Mouse (Mus musculus): Measurements from ENCODE around the gene Leng1. TPM values are rescaled to one million over a fixed set of nuclear protein-coding genes. Genes with fewer than 3 reads are reported as not detected.
A peak's percentile ranks its signal among the peaks of the same experiment; 100 is the strongest.
"Not testable (repeated sequence)": the region's sequence is repeated elsewhere in the genome, so short reads cannot be mapped to it uniquely, and the experiment has no call there.

Gene Leng1
- total and polyA plus RNA-seq, 3 experiments = 5.8 to 8.5 (median 6.7) TPM

- H3K36me3 ChIP-seq (replicated peaks in 1 of 2; ENCODE audit: control insufficient read depth in 1 of 2, insufficient read depth in 1 of 2, low read length in 1 of 2) = peaks cover 38 to 43% of the 10 kb centered on the region in 2 experiments
- peaks cover 2 to 34% of the 10 kb centered on the region in 2 experiments; a peak in 3 of 4 replicates for H3K4me1 ChIP-seq (ENCODE audit: control insufficient read depth in 1 of 2, insufficient read depth in 2 of 2)
- H3K27me3 ChIP-seq (replicated peaks) = no peaks in the 10 kb centered on the region
- H3K79me2 ChIP-seq (replicated peaks; ENCODE audit: control insufficient read depth, extremely low read depth, insufficient read depth, poor library complexity, severe bottlenecking) = peaks cover 30% of the 10 kb centered on the region
- in situ Hi-C loops (cut with MboI; ENCODE audit: low pct_ligation_motif_present, low pct_unique_long_range_greater_than_20kb, low sequenced_read_pairs) = no loop called here
- H3K9me3 ChIP-seq (replicated peaks; ENCODE audit: low read length) = no peaks in the 10 kb centered on the region
- H3K4me2 ChIP-seq (ENCODE audit: insufficient read depth, low read depth, poor library complexity, severe bottlenecking) = peak overlapping the region; percentile 69
- dilution Hi-C loops (cut with MboI; ENCODE audit: extremely low pct_ligation_motif_present, extremely low pct_unique_long_range_greater_than_20kb, low sequenced_read_pairs) = no loop called here
- TF ChIP-seq POLR2AphosphoS2 (IDR thresholded peaks at IDR 0.05; ENCODE audit: low read depth, low read length) (peak; percentile 21; the same call in 1 of the 2 replicates), PAX5 (IDR thresholded peaks at IDR 0.05; ENCODE audit: low read length) (no peak)
- peak overlapping the region; percentile 89 for H3K9ac ChIP-seq (ENCODE audit: insufficient read depth, low read depth)
- DNase-seq (ENCODE audit: extremely low read depth) = peak; percentile 16
- H3K4me3 ChIP-seq (replicated peaks in 1 of 3; ENCODE audit: low read depth in 2 of 3, low read length in 2 of 3, poor library complexity in 1 of 3) = peak overlapping the region; percentile 39 to 98 (median 86)
- H3K27ac ChIP-seq (ENCODE audit: insufficient read depth, low read depth) = peak overlapping the region; percentile 14
Observed at GRCm38 (mm10) chr7:3705911-3706310, 40.3 kb upstream of the Leng1 start.

- dilution Hi-C loops (cut with MboI; ENCODE audit: extremely low pct_ligation_motif_present, extremely low pct_unique_long_range_greater_than_20kb, low sequenced_read_pairs); in situ Hi-C loops (cut with MboI; ENCODE audit: low pct_ligation_motif_present, low pct_unique_long_range_greater_than_20kb, low sequenced_read_pairs); H3K9me3 ChIP-seq (replicated peaks; ENCODE audit: low read length); H3K27me3 ChIP-seq (replicated peaks): not testable (repeated sequence)
- Histone ChIP-seq H3K79me2 (replicated peaks; ENCODE audit: control insufficient read depth, extremely low read depth, insufficient read depth, poor library complexity, severe bottlenecking) (peaks cover 30% of the 10 kb centered on the region), H3K4me2 (ENCODE audit: insufficient read depth, low read depth, poor library complexity, severe bottlenecking) (peak overlapping the region; percentile 69), H3K9ac (ENCODE audit: insufficient read depth, low read depth) (peak overlapping the region; percentile 89), H3K4me3 (replicated peaks in 1 of 3; ENCODE audit: low read depth in 2 of 3, low read length in 2 of 3, poor library complexity in 1 of 3) (peak overlapping the region; percentile 68 to 98 (median 86)), H3K36me3 (replicated peaks in 1 of 2; ENCODE audit: control insufficient read depth in 1 of 2, insufficient read depth in 1 of 2, low read length in 1 of 2) (peaks cover 40 to 42% of the 10 kb centered on the region in 2 experiments), H3K27ac (ENCODE audit: insufficient read depth, low read depth) (peak overlapping the region; percentile 28; the same call in 1 of the 2 replicates), H3K4me1 (ENCODE audit: control insufficient read depth in 1 of 2, insufficient read depth in 2 of 2) (peaks cover 2 to 31% of the 10 kb centered on the region in 2 experiments; a peak in 3 of 4 replicates)
- peak; percentile 39 for DNase-seq (ENCODE audit: extremely low read depth)
- TF ChIP-seq POLR2A (IDR thresholded peaks at IDR 0.05; ENCODE audit: low read depth, low read length) (peak; percentile 46; the same call in 1 of the 2 replicates), CHD2 (IDR thresholded peaks at IDR 0.05; ENCODE audit: low read length) (0 out of 2 replicates have a peak, but pooled peaks have one; percentile 7)
Observed at GRCm38 (mm10) chr7:3705461-3705860, 39.8 kb upstream of the Leng1 start.

GRCm38 (mm10) chr7:3704475-3704874 lies 38.8 kb upstream of the Leng1 start:
- Histone ChIP-seq H3K4me3 (replicated peaks in 1 of 3; ENCODE audit: low read depth in 2 of 3, low read length in 2 of 3, poor library complexity in 1 of 3) (peak overlapping the region; percentile 68 to 98 (median 86)), H3K36me3 (replicated peaks in 1 of 2; ENCODE audit: control insufficient read depth in 1 of 2, insufficient read depth in 1 of 2, low read length in 1 of 2) (peaks cover 45 to 50% of the 10 kb centered on the region in 2 experiments), H3K4me1 (ENCODE audit: control insufficient read depth in 1 of 2, insufficient read depth in 2 of 2) (peaks cover 2 to 31% of the 10 kb centered on the region in 2 experiments; a peak in 3 of 4 replicates), H3K27me3 (replicated peaks) (no peaks in the 10 kb centered on the region), H3K4me2 (ENCODE audit: insufficient read depth, low read depth, poor library complexity, severe bottlenecking) (peak overlapping the region; percentile 69), H3K27ac (ENCODE audit: insufficient read depth, low read depth) (peak overlapping the region; percentile 73), H3K9me3 (replicated peaks; ENCODE audit: low read length) (no peaks in the 10 kb centered on the region), H3K79me2 (replicated peaks; ENCODE audit: control insufficient read depth, extremely low read depth, insufficient read depth, poor library complexity, severe bottlenecking) (peaks cover 30% of the 10 kb centered on the region), H3K9ac (ENCODE audit: insufficient read depth, low read depth) (peak overlapping the region; percentile 89)
- peak; percentile 45 for DNase-seq (ENCODE audit: extremely low read depth)
- in situ Hi-C loops (cut with MboI; ENCODE audit: low pct_ligation_motif_present, low pct_unique_long_range_greater_than_20kb, low sequenced_read_pairs) = no loop called here
- dilution Hi-C loops (cut with MboI; ENCODE audit: extremely low pct_ligation_motif_present, extremely low pct_unique_long_range_greater_than_20kb, low sequenced_read_pairs) = no loop called here
- no peak for TF ChIP-seq CHD2 (IDR thresholded peaks at IDR 0.05; ENCODE audit: low read length)
- TF ChIP-seq USF2 (conservative IDR thresholded peaks at IDR 0.05; ENCODE audit: low read depth, low read length) = no peak
- no peak for TF ChIP-seq NELFE (IDR thresholded peaks at IDR 0.05; ENCODE audit: low read depth, low read length)
- TF ChIP-seq POLR2AphosphoS2 (IDR thresholded peaks at IDR 0.05; ENCODE audit: low read depth, low read length) = 0 out of 2 replicates have a peak, but pooled peaks have one; percentile 33
- 0 out of 2 replicates have a peak, but pooled peaks have one; percentile 2 for TF ChIP-seq SMC3 (IDR thresholded peaks at IDR 0.05; ENCODE audit: low read depth, low read length)
- no peak for TF ChIP-seq NRF1 (IDR thresholded peaks at IDR 0.05; ENCODE audit: low read depth, low read length)
- TF ChIP-seq MAX (IDR thresholded peaks at IDR 0.05; ENCODE audit: low read length) = peak; percentile 96
- peak; percentile 93 for TF ChIP-seq MYC (IDR thresholded peaks at IDR 0.05; ENCODE audit: low read depth, low read length)
- 0 out of 2 replicates have a peak, but pooled peaks have one; percentile 58 for TF ChIP-seq E2F4 (IDR thresholded peaks at IDR 0.05; ENCODE audit: insufficient replicate concordance, low read depth, low read length)
- TF ChIP-seq MXI1 (IDR thresholded peaks at IDR 0.05; ENCODE audit: low read depth, low read length) = peak; percentile 82
- TF ChIP-seq CHD1 (IDR thresholded peaks at IDR 0.05; ENCODE audit: low read depth, low read length) = peak; percentile 36; the same call in 1 of the 2 replicates
- 0 out of 2 replicates have a peak, but pooled peaks have one; percentile 66 for TF ChIP-seq KAT2A (IDR thresholded peaks at IDR 0.05; ENCODE audit: insufficient replicate concordance, low read length)

Measured in CH12.LX (cell line).